Mouse (Mus musculus): ENCODE measurements around the gene Wdr1. TPM values are rescaled to one million over a fixed set of nuclear protein-coding genes. Genes with fewer than 3 reads are reported as not detected.
A peak's percentile ranks its signal among the peaks of the same experiment; 100 is the strongest.
"Not testable (repeated sequence)": the region's sequence is repeated elsewhere in the genome, so short reads cannot be mapped to it uniquely, and the experiment has no call there.

Gene Wdr1
- 165 and 232 TPM in 2 replicates for total RNA-seq (2012; rRNA removed)

- H3K9ac ChIP-seq (ENCODE audit: insufficient read depth, low read depth, low read length, poor library complexity, severe bottlenecking) = peak within 1 kb of the TSS; percentile 89
- H3K36me3 ChIP-seq (ENCODE audit: control insufficient read depth, insufficient read depth, low read length, poor library complexity, severe bottlenecking) = peaks cover 8% of the 10 kb centered on the region
- H3K9me3 ChIP-seq (ENCODE audit: control insufficient read depth, insufficient read depth, low read depth, low read length) = no peaks in the 10 kb centered on the region
- H3K27ac ChIP-seq (ENCODE audit: insufficient read depth, low read depth, low read length, poor library complexity, severe bottlenecking) = peak within 1 kb of the TSS; percentile 83; the same call in 1 of the 2 replicates
- TF ChIP-seq MAFK (IDR thresholded peaks at IDR 0.05; ENCODE audit: insufficient read depth, low read depth, low read length) (no peak), ZC3H11A (IDR thresholded peaks at IDR 0.05; ENCODE audit: borderline replicate concordance, low read depth, low read length) (no peak), CHD2 (IDR thresholded peaks at IDR 0.05; ENCODE audit: low read depth, low read length) (no peak), ZNF384 (IDR thresholded peaks at IDR 0.05; ENCODE audit: low read depth, low read length) (no peak), HCFC1 (IDR thresholded peaks at IDR 0.05; ENCODE audit: borderline replicate concordance, insufficient read depth, low read length) (no peak)
- no peak for DNase-seq (ENCODE audit: low read depth, low spot score)
- in situ Hi-C loops (cut with MboI; ENCODE audit: low sequenced_read_pairs in 2 of 2, unreplicated experiment in 2 of 2) = no loop called here
- H3K4me1 ChIP-seq (ENCODE audit: control insufficient read depth in 2 of 2, insufficient read depth in 2 of 2, low read length in 2 of 2, poor library complexity in 1 of 2) = peaks cover 2 to 12% of the 10 kb centered on the region in 2 experiments; a peak in 2 of 4 replicates
- peak within 1 kb of the TSS; percentile 81 to 91 for H3K4me3 ChIP-seq (ENCODE audit: insufficient read depth in 1 of 2, low read depth in 1 of 2, low read length in 2 of 2, poor library complexity in 1 of 2, severe bottlenecking in 1 of 2)
Measured at GRCm38 (mm10) chr5:38563121-38563520, at the start of gene Wdr1. TSS of gene Wdr1 (minus strand) at chr5:38563221.

- Histone ChIP-seq H3K4me3 (ENCODE audit: insufficient read depth in 1 of 2, low read depth in 1 of 2, low read length in 2 of 2, poor library complexity in 1 of 2, severe bottlenecking in 1 of 2) (no peak overlapping the region), H3K36me3 (ENCODE audit: control insufficient read depth, insufficient read depth, low read length, poor library complexity, severe bottlenecking) (no peaks in the 10 kb centered on the region), H3K9me3 (ENCODE audit: control insufficient read depth, insufficient read depth, low read depth, low read length) (no peaks in the 10 kb centered on the region), H3K27ac (ENCODE audit: insufficient read depth, low read depth, low read length, poor library complexity, severe bottlenecking) (no peak overlapping the region), H3K4me1 (ENCODE audit: control insufficient read depth in 2 of 2, insufficient read depth in 2 of 2, low read length in 2 of 2, poor library complexity in 1 of 2) (peaks cover 2 to 12% of the 10 kb centered on the region in 2 experiments; a peak in 3 of 4 replicates), H3K9ac (ENCODE audit: insufficient read depth, low read depth, low read length, poor library complexity, severe bottlenecking) (no peak overlapping the region)
- no peak for DNase-seq (ENCODE audit: low read depth, low spot score)
- in situ Hi-C loops (cut with MboI; ENCODE audit: low sequenced_read_pairs in 2 of 2, unreplicated experiment in 2 of 2) = loop anchor here in 1 of 2 experiments (25.0 kb wide), 1 partner anchor 299 kb away; the partner anchor contains the start of gene Drd5
- TF ChIP-seq HCFC1 (IDR thresholded peaks at IDR 0.05; ENCODE audit: borderline replicate concordance, insufficient read depth, low read length) (no peak), MAFK (IDR thresholded peaks at IDR 0.05; ENCODE audit: insufficient read depth, low read depth, low read length) (no peak), ZC3H11A (IDR thresholded peaks at IDR 0.05; ENCODE audit: borderline replicate concordance, low read depth, low read length) (no peak), CHD2 (IDR thresholded peaks at IDR 0.05; ENCODE audit: low read depth, low read length) (no peak), ZNF384 (IDR thresholded peaks at IDR 0.05; ENCODE audit: low read depth, low read length) (no peak)
Measured at GRCm38 (mm10) chr5:38611118-38611517, 48.1 kb upstream of the Wdr1 start.

- not testable (repeated sequence) for H3K9me3 ChIP-seq (ENCODE audit: control insufficient read depth, insufficient read depth, low read depth, low read length); DNase-seq (ENCODE audit: low read depth, low spot score); H3K9ac ChIP-seq (ENCODE audit: insufficient read depth, low read depth, low read length, poor library complexity, severe bottlenecking); H3K4me3 ChIP-seq (ENCODE audit: insufficient read depth in 1 of 2, low read depth in 1 of 2, low read length in 2 of 2, poor library complexity in 1 of 2, severe bottlenecking in 1 of 2); H3K36me3 ChIP-seq (ENCODE audit: control insufficient read depth, insufficient read depth, low read length, poor library complexity, severe bottlenecking); H3K27ac ChIP-seq (ENCODE audit: insufficient read depth, low read depth, low read length, poor library complexity, severe bottlenecking)
- H3K4me1 ChIP-seq (ENCODE audit: control insufficient read depth in 2 of 2, insufficient read depth in 2 of 2, low read length in 2 of 2, poor library complexity in 1 of 2) = peaks cover 2 to 12% of the 10 kb centered on the region in 2 experiments; a peak in 3 of 4 replicates
- in situ Hi-C loops (cut with MboI; ENCODE audit: low sequenced_read_pairs in 2 of 2, unreplicated experiment in 2 of 2) = loop anchor here in 1 of 2 experiments (25.0 kb wide), 1 partner anchor 296 kb away; the partner anchor contains the start of gene Drd5
Measured at GRCm38 (mm10) chr5:38608219-38608618, 45.2 kb upstream of the Wdr1 start.

GRCm38 (mm10) chr5:38598647-38599304 lies 35.8 kb upstream of the Wdr1 start:
- TF ChIP-seq ZC3H11A (IDR thresholded peaks at IDR 0.05; ENCODE audit: borderline replicate concordance, low read depth, low read length) (no peak), ZNF384 (IDR thresholded peaks at IDR 0.05; ENCODE audit: low read depth, low read length) (peak; percentile 83)
- Histone ChIP-seq H3K9ac (ENCODE audit: insufficient read depth, low read depth, low read length, poor library complexity, severe bottlenecking) (no peak overlapping the region; the same call in 1 of the 2 replicates), H3K9me3 (ENCODE audit: control insufficient read depth, insufficient read depth, low read depth, low read length) (no peaks in the 10 kb centered on the region), H3K4me3 (ENCODE audit: insufficient read depth in 1 of 2, low read depth in 1 of 2, low read length in 2 of 2, poor library complexity in 1 of 2, severe bottlenecking in 1 of 2) (peak overlapping the region; percentile 26 to 59), H3K36me3 (ENCODE audit: control insufficient read depth, insufficient read depth, low read length, poor library complexity, severe bottlenecking) (no peaks in the 10 kb centered on the region), H3K27ac (ENCODE audit: insufficient read depth, low read depth, low read length, poor library complexity, severe bottlenecking) (peak overlapping the region; percentile 14; the same call in 1 of the 2 replicates), H3K4me1 (ENCODE audit: control insufficient read depth in 2 of 2, insufficient read depth in 2 of 2, low read length in 2 of 2, poor library complexity in 1 of 2) (peaks cover 2 to 3% of the 10 kb centered on the region in 2 experiments; a peak in 3 of 4 replicates)
- DNase-seq (ENCODE audit: low read depth, low spot score) = no peak
- in situ Hi-C loops (cut with MboI; ENCODE audit: low sequenced_read_pairs in 2 of 2, unreplicated experiment in 2 of 2) = no loop called here

- Histone ChIP-seq H3K9ac (ENCODE audit: insufficient read depth, low read depth, low read length, poor library complexity, severe bottlenecking) (no peak overlapping the region), H3K4me1 (ENCODE audit: control insufficient read depth in 2 of 2, insufficient read depth in 2 of 2, low read length in 2 of 2, poor library complexity in 1 of 2) (peaks cover 0 to 11% of the 10 kb centered on the region in 2 experiments; a peak in 3 of 4 replicates), H3K4me3 (ENCODE audit: insufficient read depth in 1 of 2, low read depth in 1 of 2, low read length in 2 of 2, poor library complexity in 1 of 2, severe bottlenecking in 1 of 2) (no peak overlapping the region), H3K36me3 (ENCODE audit: control insufficient read depth, insufficient read depth, low read length, poor library complexity, severe bottlenecking) (no peaks in the 10 kb centered on the region), H3K9me3 (ENCODE audit: control insufficient read depth, insufficient read depth, low read depth, low read length) (no peaks in the 10 kb centered on the region), H3K27ac (ENCODE audit: insufficient read depth, low read depth, low read length, poor library complexity, severe bottlenecking) (no peak overlapping the region)
- TF ChIP-seq MAFK (IDR thresholded peaks at IDR 0.05; ENCODE audit: insufficient read depth, low read depth, low read length) = peak; percentile 84
- no peak for TF ChIP-seq CHD2 (IDR thresholded peaks at IDR 0.05; ENCODE audit: low read depth, low read length)
- in situ Hi-C loops (cut with MboI; ENCODE audit: low sequenced_read_pairs in 2 of 2, unreplicated experiment in 2 of 2) = no loop called here
- no peak for DNase-seq (ENCODE audit: low read depth, low spot score)
Measured at GRCm38 (mm10) chr5:38588924-38589323, 25.9 kb upstream of the Wdr1 start.

All from ES-E14 (cell line).